Mouse (Mus musculus) retina, embryonic 14.5 days (tissue): ENCODE data around the gene Bgn.

ENCODE experiments used
- DNase-seq: peaks from one replicate; pipeline ENCODE4 v3.0.0-alpha.2; 2015; ENCODE audit warnings: low spot score

Bgn gene

GRCm38 (mm10) chrX:73490186-73490585 is 6.8 kb downstream of the Bgn start:
- DNase-seq = no peak

GRCm38 (mm10) chrX:73490804-73491203 is 7.4 kb downstream of the Bgn start:
- DNase-seq = no peak

DNA sequence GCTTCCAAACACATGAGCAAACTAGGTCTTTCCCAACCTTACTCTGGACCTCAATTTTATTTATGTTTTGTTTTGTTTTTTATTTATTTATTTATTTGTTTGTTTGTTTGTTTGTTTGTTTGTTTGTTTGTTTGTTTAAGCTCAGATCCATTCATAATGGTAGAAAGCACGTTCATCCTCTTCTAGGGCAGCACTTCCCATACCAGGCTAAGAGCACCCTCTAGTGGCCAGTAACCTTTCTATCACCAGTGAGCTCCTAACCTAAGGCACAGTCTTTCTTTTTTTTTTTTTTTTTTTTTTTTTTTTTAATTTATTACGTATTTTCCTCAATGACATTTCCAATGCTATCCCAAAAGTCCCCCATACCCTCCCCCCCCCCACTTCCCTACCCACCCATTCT is 10.2 kb downstream of the Bgn start:
- DNase-seq = peak; percentile 80

DNA sequence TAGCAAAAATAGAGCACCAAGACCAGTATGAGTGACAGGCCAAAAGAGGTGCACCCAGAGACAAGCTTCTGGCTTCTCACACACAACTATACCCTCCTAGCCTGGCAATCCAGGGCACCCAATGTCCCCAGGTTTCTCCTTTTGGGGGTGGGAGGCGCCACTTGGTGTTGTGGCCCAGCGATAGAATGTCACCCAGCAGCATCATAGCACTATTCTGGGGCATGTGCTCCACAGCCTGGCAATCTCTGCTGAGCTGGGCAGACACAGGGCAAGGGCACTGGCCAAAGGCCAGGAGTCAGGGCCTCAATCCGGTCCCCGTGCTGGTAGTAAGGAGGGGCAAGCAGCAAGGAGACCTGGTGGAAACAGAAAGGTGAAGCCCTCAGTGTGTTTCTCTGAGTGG is 13.3 kb downstream of the Bgn start:
- DNase-seq = no peak

GRCm38 (mm10) chrX:73505130-73505735 is 21.8 kb downstream of the Bgn start:
- DNase-seq = no peak

GRCm38 (mm10) chrX:73506577-73506976 is 23.2 kb downstream of the Bgn start:
- DNase-seq = no peak

DNA sequence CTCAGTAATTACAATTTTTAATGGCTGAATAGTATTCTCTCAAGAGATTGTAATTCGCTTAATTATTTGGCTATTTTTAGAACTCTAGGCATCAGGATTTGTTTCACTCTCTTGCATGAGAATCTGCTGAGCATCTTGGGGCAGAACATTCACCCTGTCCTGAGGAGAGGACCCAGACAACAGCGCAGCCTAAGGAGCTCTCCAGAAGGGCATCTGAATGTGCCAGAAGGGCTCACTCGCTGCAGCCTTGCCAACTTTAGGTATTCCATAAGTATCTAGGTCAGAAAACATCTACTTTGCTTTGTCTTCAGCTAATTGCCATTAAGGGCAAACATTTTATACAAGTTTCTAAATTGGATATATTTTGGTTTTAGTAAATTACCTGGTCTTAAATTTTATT is 25.8 kb downstream of the Bgn start:
- DNase-seq = no peak

GRCm38 (mm10) chrX:73512904-73513303 is 29.5 kb downstream of the Bgn start:
- DNase-seq = peak; percentile 24

DNA sequence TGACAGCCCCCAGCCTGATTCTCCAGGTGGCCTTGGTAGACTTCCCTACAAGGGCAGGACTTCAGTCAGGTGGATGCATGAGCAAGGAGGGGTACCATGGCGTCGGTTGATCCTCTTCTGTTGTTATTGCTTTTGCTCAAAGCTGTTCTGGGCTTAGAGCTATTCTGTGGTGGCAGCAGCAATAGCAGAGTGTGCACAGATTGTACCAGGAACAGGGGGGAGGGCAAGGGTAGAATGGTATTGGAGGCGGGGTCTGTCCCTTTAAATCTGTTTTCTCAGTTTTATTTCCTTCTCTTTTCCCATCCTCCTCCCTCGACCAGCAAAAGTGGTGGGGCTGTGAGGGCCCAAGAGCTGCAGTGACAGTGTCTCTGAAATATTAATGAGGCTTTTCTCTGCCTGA is 33.2 kb downstream of the Bgn start:
- no peak for DNase-seq

GRCm38 (mm10) chrX:73517060-73517600 is 33.7 kb downstream of the Bgn start:
- DNase-seq = no peak

- DNase-seq = no peak
Observed at GRCm38 (mm10) chrX:73520692-73521091, 37.3 kb downstream of the Bgn start.

GRCm38 (mm10) chrX:73524318-73525222 is 41.2 kb downstream of the Bgn start:
- peak; percentile 37 for DNase-seq

DNA sequence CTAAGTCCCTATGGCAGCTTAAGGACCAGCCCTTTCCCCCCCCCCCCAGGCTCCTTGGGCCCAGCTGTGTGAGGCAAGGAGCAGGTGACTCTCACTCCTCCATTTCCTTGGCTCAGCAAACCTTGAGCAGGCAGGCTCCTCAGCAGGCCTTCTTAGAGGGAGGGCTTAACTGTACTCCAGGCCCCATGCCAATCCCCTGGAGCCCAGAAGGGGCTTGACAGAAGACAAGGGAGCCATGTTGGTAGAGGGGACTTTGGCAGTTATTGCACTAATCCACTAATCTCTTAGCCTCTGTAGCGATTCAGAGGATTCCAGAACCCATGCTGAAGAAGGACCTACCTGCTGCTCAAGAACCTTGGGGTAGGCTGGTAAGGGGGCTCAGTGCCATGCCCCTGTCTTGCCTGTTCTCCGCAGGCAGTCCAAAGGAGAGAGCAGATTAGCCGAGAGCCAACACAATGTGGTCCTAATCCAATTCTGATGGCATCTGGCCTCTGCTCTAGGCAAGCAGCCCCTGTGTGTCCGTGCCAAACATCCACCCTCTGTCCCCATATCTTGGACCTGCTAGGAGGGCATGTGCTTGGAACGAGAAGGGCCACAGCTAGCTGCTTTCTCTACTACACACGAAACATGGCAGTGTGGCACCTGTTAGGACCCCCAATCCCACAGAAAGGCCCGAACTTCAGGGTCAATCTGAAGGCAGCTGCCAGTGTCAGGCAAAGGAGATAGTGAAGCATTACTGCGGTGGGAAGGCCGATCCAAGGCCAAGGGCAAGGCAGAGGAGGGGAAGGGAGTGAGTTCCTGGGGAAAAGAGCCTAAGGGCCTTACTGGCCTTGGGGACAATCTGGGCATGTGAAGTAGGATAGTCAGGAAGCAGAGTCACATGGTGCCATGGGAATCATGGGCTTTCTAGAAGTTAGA is 42.1 kb downstream of the Bgn start:
- DNase-seq = peak; percentile 12

GRCm38 (mm10) chrX:73526410-73526887 is 43.0 kb downstream of the Bgn start:
- peak; percentile 11 for DNase-seq

DNA sequence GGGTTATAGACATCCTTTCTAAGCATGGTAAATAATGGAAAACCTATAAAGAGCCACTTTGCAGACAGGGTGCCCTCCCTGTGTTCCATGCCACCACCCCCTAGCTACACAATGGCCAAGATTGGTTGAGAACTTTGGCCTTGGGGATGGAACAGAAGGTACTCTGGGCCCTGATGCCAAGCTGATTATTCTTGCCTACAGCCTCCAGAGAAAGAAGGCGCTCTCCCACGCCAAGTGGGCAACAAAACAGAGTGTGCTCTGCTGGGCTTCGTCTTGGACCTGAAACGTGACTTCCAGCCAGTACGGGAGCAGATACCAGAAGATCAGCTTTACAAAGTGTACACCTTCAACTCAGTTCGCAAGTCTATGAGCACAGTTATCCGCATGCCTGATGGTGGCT is 54.5 kb downstream of the Bgn start:
- DNase-seq = no peak

- DNase-seq = peak; percentile 40
Observed at GRCm38 (mm10) chrX:73543340-73543739, 59.9 kb downstream of the Bgn start.
